Mouse (Mus musculus) stomach, postnatal 0 days (tissue): ENCODE measurements around the gene Gipc2.

Source experiments
- CTCF ChIP-seq: IDR thresholded peaks from 2 replicates; pipeline ENCODE4 v1.5.1; 2016; ENCODE audit warnings: antibody characterized with exemption, low read depth, mild to moderate bottlenecking, moderate library complexity
- EP300 ChIP-seq: optimal IDR thresholded peaks from 2 replicates; pipeline ENCODE3; 2016; ENCODE audit warnings: antibody characterized with exemption

GRCm38 (mm10) chr3:152207156-152207555, 41.1 kb upstream of the Gipc2 start:
- TF ChIP-seq CTCF (no peak), EP300 (no peak)
